Mouse (Mus musculus): ENCODE results near the gene Gm5128. TPM values are rescaled to one million over a fixed set of nuclear protein-coding genes. Genes with fewer than 3 reads are reported as not detected.

The Gm5128 gene
- not detected for polyA plus RNA-seq (2015; fragmentation: Illumina TruSeq; extraction: RNeasy Lipid Tissue Mini Kit (QIAGEN cat#74804); ENCODE audit: low read depth, low replicate concordance)

DNA sequence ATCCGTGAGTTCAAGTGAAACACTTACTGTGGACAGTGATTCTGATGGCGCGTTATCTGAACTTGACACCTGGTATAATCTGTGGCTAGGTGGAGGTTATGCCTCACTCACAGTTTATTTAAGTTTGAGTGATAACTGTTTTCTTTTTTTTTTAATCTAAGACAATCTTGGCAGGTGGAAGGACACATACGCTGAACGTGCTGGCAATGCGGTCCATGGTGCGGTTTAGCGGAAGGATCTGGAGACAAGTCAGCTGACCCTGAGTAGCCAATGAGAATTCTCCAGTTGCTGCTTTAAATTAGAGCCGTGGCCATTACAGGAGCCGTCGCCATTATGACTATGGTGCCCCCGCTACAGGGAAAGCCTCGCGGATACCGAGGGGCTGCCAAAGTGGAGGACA lies at the start of gene Gm5128:
Gene Gm5128, plus strand, starts transcription at position 301 of the 400 bp plus-strand sequence.

Other genes starting within 250 kb of the Gm5128 start
- gene Gm15023, start 195.7 kb upstream of the Gm5128 start, polyA plus RNA-seq (2015; fragmentation: Illumina TruSeq; extraction: RNeasy Lipid Tissue Mini Kit (QIAGEN cat#74804); ENCODE audit: low read depth, low replicate concordance): not detected
- 143 TPM for gene Tceal6, start 162.6 kb upstream of the Gm5128 start, polyA plus RNA-seq (2015; fragmentation: Illumina TruSeq; extraction: RNeasy Lipid Tissue Mini Kit (QIAGEN cat#74804); ENCODE audit: low read depth, low replicate concordance)
- not detected for gene Pramel3, start 71.0 kb upstream of the Gm5128 start, polyA plus RNA-seq (2015; fragmentation: Illumina TruSeq; extraction: RNeasy Lipid Tissue Mini Kit (QIAGEN cat#74804); ENCODE audit: low read depth, low replicate concordance)
- gene Gm7903, start 60.6 kb downstream of the Gm5128 start, polyA plus RNA-seq (2015; fragmentation: Illumina TruSeq; extraction: RNeasy Lipid Tissue Mini Kit (QIAGEN cat#74804); ENCODE audit: low read depth, low replicate concordance): not detected
- gene AV320801, start 121.3 kb downstream of the Gm5128 start, polyA plus RNA-seq (2015; fragmentation: Illumina TruSeq; extraction: RNeasy Lipid Tissue Mini Kit (QIAGEN cat#74804); ENCODE audit: low read depth, low replicate concordance): not detected
- gene Nxf7, start 225.5 kb downstream of the Gm5128 start, polyA plus RNA-seq (2015; fragmentation: Illumina TruSeq; extraction: RNeasy Lipid Tissue Mini Kit (QIAGEN cat#74804); ENCODE audit: low read depth, low replicate concordance): 3.8 TPM

Measured in brain, adult 10 weeks (tissue).